Mouse (Mus musculus): ENCODE results near the gene Smco4. TPM values are rescaled to one million over a fixed set of nuclear protein-coding genes. Genes with fewer than 3 reads are reported as not detected.

Smco4 gene
- polyA plus RNA-seq, 1 experiment from 2014 or later, result 0.78 TPM

DNA sequence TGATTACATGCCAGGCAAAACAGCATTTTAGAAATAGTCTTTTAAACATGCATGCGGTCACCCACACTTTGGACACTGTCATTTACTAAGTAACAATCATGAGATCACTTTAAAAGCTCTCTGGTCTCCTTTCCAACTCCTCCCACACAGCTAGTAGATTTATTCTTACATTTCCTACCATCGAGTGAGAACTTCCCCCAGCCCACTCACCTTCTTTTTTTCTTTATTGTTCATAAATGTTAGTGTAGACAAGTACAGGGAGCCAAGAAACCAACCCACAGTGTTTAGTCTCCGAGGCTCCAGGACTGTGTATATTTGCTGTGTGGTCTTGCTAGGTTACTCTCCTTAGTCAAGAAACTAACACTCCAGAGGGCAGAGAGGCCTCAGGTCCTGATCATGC lies 16.1 kb downstream of the Smco4 start:
- Histone ChIP-seq H3K27ac (replicated peaks) (no peak overlapping the region), H3K4me3 (replicated peaks) (no peak overlapping the region), H3K27me3 (no peaks in the 10 kb centered on the region), H3K9me3 (replicated peaks) (no peaks in the 10 kb centered on the region), H3K4me2 (no peak overlapping the region), H3K4me1 (replicated peaks) (peaks cover 24% of the 10 kb centered on the region), H3K36me3 (replicated peaks) (no peaks in the 10 kb centered on the region), H3K9ac (no peak overlapping the region)
- WGBS (ENCODE audit: insufficient replicate concordance), result 60% methylated on average over 3 of the region's 3 CpGs
- no peak for ATAC-seq (ENCODE audit: insufficient read depth)

- Histone ChIP-seq H3K27ac (replicated peaks) (no peak overlapping the region), H3K4me1 (replicated peaks) (peaks cover 16% of the 10 kb centered on the region), H3K9ac (no peak overlapping the region), H3K36me3 (replicated peaks) (no peaks in the 10 kb centered on the region), H3K4me2 (no peak overlapping the region), H3K27me3 (no peaks in the 10 kb centered on the region), H3K4me3 (replicated peaks) (no peak overlapping the region), H3K9me3 (replicated peaks) (no peaks in the 10 kb centered on the region)
- WGBS (ENCODE audit: insufficient replicate concordance), result 68% methylated on average over 3 of the region's 3 CpGs
- ATAC-seq (ENCODE audit: insufficient read depth), result no peak
Measured at GRCm38 (mm10) chr9:15510557-15511310, 17.5 kb downstream of the Smco4 start.

GRCm38 (mm10) chr9:15512918-15513317 lies 19.7 kb downstream of the Smco4 start:
- Histone ChIP-seq H3K4me2 (no peak overlapping the region), H3K9me3 (replicated peaks) (no peaks in the 10 kb centered on the region), H3K27me3 (no peaks in the 10 kb centered on the region), H3K27ac (replicated peaks) (no peak overlapping the region), H3K4me1 (replicated peaks) (peaks cover 2% of the 10 kb centered on the region; the same call in 1 of the 2 replicates), H3K36me3 (replicated peaks) (no peaks in the 10 kb centered on the region), H3K4me3 (replicated peaks) (no peak overlapping the region), H3K9ac (no peak overlapping the region)
- WGBS (ENCODE audit: insufficient replicate concordance), result 58% methylated on average over 7 of the region's 7 CpGs
- ATAC-seq (ENCODE audit: insufficient read depth), result no peak

DNA sequence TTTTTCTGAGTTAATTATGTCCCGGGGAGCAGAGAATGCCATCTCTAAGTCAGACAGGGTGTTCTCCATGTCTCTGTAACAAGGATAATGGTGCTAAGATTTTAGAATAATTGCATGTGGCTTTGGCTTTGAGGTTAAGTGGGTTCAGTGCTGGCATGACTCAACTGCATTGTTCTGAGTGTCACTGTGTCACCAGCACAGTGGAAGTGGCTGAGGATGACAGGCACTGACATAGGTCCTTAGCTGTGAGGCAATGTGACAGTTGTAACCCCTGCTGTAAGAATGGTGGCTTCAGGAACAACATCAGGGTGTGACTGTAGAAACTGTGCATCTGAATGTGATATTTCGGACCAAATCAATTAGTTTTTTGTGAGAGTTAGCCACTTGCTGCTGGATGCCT lies 22.8 kb downstream of the Smco4 start:
- H3K4me3 ChIP-seq (replicated peaks), result no peak overlapping the region
- no peak overlapping the region for H3K4me2 ChIP-seq
- no peak for ATAC-seq (ENCODE audit: insufficient read depth)
- H3K4me1 ChIP-seq (replicated peaks), result no peaks in the 10 kb centered on the region; the same call in 1 of the 2 replicates
- H3K9ac ChIP-seq, result no peak overlapping the region
- H3K9me3 ChIP-seq (replicated peaks), result no peaks in the 10 kb centered on the region
- WGBS (ENCODE audit: insufficient replicate concordance), result 65% methylated on average over 2 of the region's 2 CpGs
- no peak overlapping the region for H3K27ac ChIP-seq (replicated peaks)
- no peaks in the 10 kb centered on the region for H3K36me3 ChIP-seq (replicated peaks)
- no peaks in the 10 kb centered on the region for H3K27me3 ChIP-seq

DNA sequence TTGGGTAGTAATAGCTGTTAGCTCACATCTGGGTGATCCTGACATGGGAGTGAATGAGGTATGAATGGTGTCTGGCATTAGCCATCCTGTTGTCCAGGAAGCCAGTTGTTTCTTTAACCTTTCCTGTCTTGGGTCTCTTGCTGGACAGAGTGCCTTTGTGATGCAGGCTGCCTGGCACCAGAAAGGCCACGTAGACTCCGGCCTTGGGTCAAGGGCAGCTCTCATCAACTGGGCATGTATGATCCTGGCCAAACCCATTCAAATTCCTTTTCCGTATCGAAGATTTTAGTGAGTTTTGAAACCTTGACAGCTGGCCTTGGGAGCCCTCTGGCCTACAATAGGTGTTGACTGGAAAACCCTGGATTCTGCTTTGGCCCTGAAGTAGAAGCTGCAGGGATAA lies 24.7 kb downstream of the Smco4 start:
- Histone ChIP-seq H3K4me3 (replicated peaks) (no peak overlapping the region), H3K4me2 (no peak overlapping the region), H3K9me3 (replicated peaks) (no peaks in the 10 kb centered on the region), H3K4me1 (replicated peaks) (no peaks in the 10 kb centered on the region), H3K9ac (no peak overlapping the region), H3K27ac (replicated peaks) (no peak overlapping the region), H3K27me3 (no peaks in the 10 kb centered on the region), H3K36me3 (replicated peaks) (no peaks in the 10 kb centered on the region)
- 80% methylated on average over 4 of the region's 4 CpGs for WGBS (ENCODE audit: insufficient replicate concordance)
- no peak for ATAC-seq (ENCODE audit: insufficient read depth)

- no peaks in the 10 kb centered on the region for H3K9me3 ChIP-seq (replicated peaks)
- no peak overlapping the region for H3K27ac ChIP-seq (replicated peaks)
- H3K27me3 ChIP-seq, result no peaks in the 10 kb centered on the region
- H3K4me3 ChIP-seq (replicated peaks), result no peak overlapping the region
- H3K9ac ChIP-seq, result no peak overlapping the region
- ATAC-seq (ENCODE audit: insufficient read depth), result no peak
- no peaks in the 10 kb centered on the region for H3K4me1 ChIP-seq (replicated peaks)
- WGBS (ENCODE audit: insufficient replicate concordance), result 78% methylated on average over 10 of the region's 10 CpGs
- H3K36me3 ChIP-seq (replicated peaks), result no peaks in the 10 kb centered on the region
- no peak overlapping the region for H3K4me2 ChIP-seq
Measured at GRCm38 (mm10) chr9:15522348-15522747, 29.1 kb downstream of the Smco4 start.

- H3K36me3 ChIP-seq (replicated peaks), result no peaks in the 10 kb centered on the region
- no peak overlapping the region for H3K27ac ChIP-seq (replicated peaks)
- no peak overlapping the region for H3K9ac ChIP-seq
- no peak for ATAC-seq (ENCODE audit: insufficient read depth)
- H3K4me2 ChIP-seq, result no peak overlapping the region
- H3K9me3 ChIP-seq (replicated peaks), result no peaks in the 10 kb centered on the region
- 67% methylated on average over 5 of the region's 5 CpGs for WGBS (ENCODE audit: insufficient replicate concordance)
- no peak overlapping the region for H3K4me3 ChIP-seq (replicated peaks)
- no peaks in the 10 kb centered on the region for H3K27me3 ChIP-seq
- H3K4me1 ChIP-seq (replicated peaks), result no peaks in the 10 kb centered on the region
Measured at GRCm38 (mm10) chr9:15522887-15523286, 29.7 kb downstream of the Smco4 start.

- WGBS (ENCODE audit: insufficient replicate concordance), result 77% methylated on average over 6 of the region's 6 CpGs
- H3K4me3 ChIP-seq (replicated peaks), result no peak overlapping the region
- H3K9ac ChIP-seq, result no peak overlapping the region
- H3K4me2 ChIP-seq, result no peak overlapping the region
- H3K27ac ChIP-seq (replicated peaks), result no peak overlapping the region
- ATAC-seq (ENCODE audit: insufficient read depth), result no peak
- H3K4me1 ChIP-seq (replicated peaks), result peaks cover 4% of the 10 kb centered on the region; the same call in 1 of the 2 replicates
- H3K36me3 ChIP-seq (replicated peaks), result no peaks in the 10 kb centered on the region
- H3K9me3 ChIP-seq (replicated peaks), result no peaks in the 10 kb centered on the region
- H3K27me3 ChIP-seq, result no peaks in the 10 kb centered on the region
Measured at GRCm38 (mm10) chr9:15523646-15524045, 30.4 kb downstream of the Smco4 start.

- no peaks in the 10 kb centered on the region for H3K9me3 ChIP-seq (replicated peaks)
- no peak overlapping the region for H3K27ac ChIP-seq (replicated peaks)
- H3K4me3 ChIP-seq (replicated peaks), result no peak overlapping the region
- no peak overlapping the region for H3K9ac ChIP-seq
- no peaks in the 10 kb centered on the region for H3K36me3 ChIP-seq (replicated peaks)
- no peaks in the 10 kb centered on the region for H3K27me3 ChIP-seq
- 51% methylated on average over 8 of the region's 8 CpGs for WGBS (ENCODE audit: insufficient replicate concordance)
- H3K4me1 ChIP-seq (replicated peaks), result peaks cover 18% of the 10 kb centered on the region
- H3K4me2 ChIP-seq, result no peak overlapping the region
- no peak for ATAC-seq (ENCODE audit: insufficient read depth)
Measured at GRCm38 (mm10) chr9:15525246-15525645, 32.0 kb downstream of the Smco4 start.

DNA sequence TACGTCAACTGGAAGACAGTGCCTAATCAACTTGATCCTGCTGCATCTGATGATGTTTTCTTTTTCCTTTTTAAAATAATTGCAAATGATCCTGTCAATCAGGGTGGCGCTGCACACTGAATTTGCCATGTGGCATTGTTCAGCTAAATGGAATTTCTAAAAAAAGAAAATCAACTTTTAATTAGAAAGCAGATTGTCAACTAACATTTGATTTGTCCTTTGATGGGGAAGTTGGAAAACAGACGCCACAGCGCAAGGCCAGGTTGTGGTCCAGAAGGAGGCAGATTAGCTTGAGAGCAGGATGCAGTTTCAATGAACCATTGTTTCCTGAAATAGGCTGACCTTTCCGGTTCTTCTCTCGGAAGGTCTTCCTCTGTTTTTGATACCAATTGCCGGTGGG lies 33.3 kb downstream of the Smco4 start:
- Histone ChIP-seq H3K27ac (replicated peaks) (no peak overlapping the region), H3K27me3 (no peaks in the 10 kb centered on the region), H3K9ac (no peak overlapping the region), H3K36me3 (replicated peaks) (0 out of 2 replicates have a peak, but pooled peaks cover 2% of the 10 kb centered on the region), H3K4me3 (replicated peaks) (no peak overlapping the region), H3K4me2 (no peak overlapping the region), H3K4me1 (replicated peaks) (peaks cover 27% of the 10 kb centered on the region), H3K9me3 (replicated peaks) (no peaks in the 10 kb centered on the region)
- ATAC-seq (ENCODE audit: insufficient read depth), result no peak
- WGBS (ENCODE audit: insufficient replicate concordance), result 62% methylated on average over 7 of the region's 7 CpGs

GRCm38 (mm10) chr9:15527846-15528245 lies 34.6 kb downstream of the Smco4 start:
- 64% methylated on average over 6 of the region's 6 CpGs for WGBS (ENCODE audit: insufficient replicate concordance)
- H3K4me1 ChIP-seq (replicated peaks), result peaks cover 27% of the 10 kb centered on the region
- ATAC-seq (ENCODE audit: insufficient read depth), result no peak
- no peak overlapping the region for H3K27ac ChIP-seq (replicated peaks)
- no peak overlapping the region for H3K4me2 ChIP-seq
- H3K36me3 ChIP-seq (replicated peaks), result 0 out of 2 replicates have a peak, but pooled peaks cover 3% of the 10 kb centered on the region
- H3K9ac ChIP-seq, result no peak overlapping the region
- H3K9me3 ChIP-seq (replicated peaks), result no peaks in the 10 kb centered on the region
- H3K27me3 ChIP-seq, result no peaks in the 10 kb centered on the region
- H3K4me3 ChIP-seq (replicated peaks), result no peak overlapping the region

GRCm38 (mm10) chr9:15528368-15528767 lies 35.1 kb downstream of the Smco4 start:
- Histone ChIP-seq H3K27me3 (no peaks in the 10 kb centered on the region), H3K9ac (no peak overlapping the region), H3K4me2 (no peak overlapping the region), H3K9me3 (replicated peaks) (no peaks in the 10 kb centered on the region), H3K27ac (replicated peaks) (no peak overlapping the region), H3K4me3 (replicated peaks) (no peak overlapping the region), H3K4me1 (replicated peaks) (peaks cover 27% of the 10 kb centered on the region), H3K36me3 (replicated peaks) (0 out of 2 replicates have a peak, but pooled peaks cover 3% of the 10 kb centered on the region)
- WGBS (ENCODE audit: insufficient replicate concordance), result 79% methylated on average over 7 of the region's 7 CpGs
- no peak for ATAC-seq (ENCODE audit: insufficient read depth)
